Mouse (Mus musculus): Measurements from ENCODE around the gene Nap1l1.

The Nap1l1 gene

GRCm38 (mm10) chr10:111515071-111516010, 42.3 kb downstream of the Nap1l1 start:
- DNase-seq (ENCODE audit: low spot score): no peak

GRCm38 (mm10) chr10:111516172-111516588, 43.2 kb downstream of the Nap1l1 start:
- DNase-seq (ENCODE audit: low spot score): no peak

- no peak for DNase-seq (ENCODE audit: low spot score)
Measured at GRCm38 (mm10) chr10:111516804-111517436, 43.9 kb downstream of the Nap1l1 start.

- no peak for DNase-seq (ENCODE audit: low spot score)
Measured at GRCm38 (mm10) chr10:111518350-111518749, 45.3 kb downstream of the Nap1l1 start.

- no peak for DNase-seq (ENCODE audit: low spot score)
Measured at GRCm38 (mm10) chr10:111519620-111520370, 46.8 kb downstream of the Nap1l1 start.

GRCm38 (mm10) chr10:111520621-111521020, 47.6 kb downstream of the Nap1l1 start:
- no peak for DNase-seq (ENCODE audit: low spot score)

GRCm38 (mm10) chr10:111521636-111522035, 48.6 kb downstream of the Nap1l1 start:
- DNase-seq (ENCODE audit: low spot score): no peak

- DNase-seq (ENCODE audit: low spot score): no peak
Measured at GRCm38 (mm10) chr10:111522230-111522629, 49.2 kb downstream of the Nap1l1 start.

GRCm38 (mm10) chr10:111523894-111524293, 50.9 kb downstream of the Nap1l1 start:
- DNase-seq (ENCODE audit: low spot score): no peak

- DNase-seq (ENCODE audit: low spot score): no peak
Measured at GRCm38 (mm10) chr10:111527057-111527456, 54.0 kb downstream of the Nap1l1 start.

GRCm38 (mm10) chr10:111527613-111528012, 54.6 kb downstream of the Nap1l1 start:
- no peak for DNase-seq (ENCODE audit: low spot score)

GRCm38 (mm10) chr10:111528283-111528682, 55.3 kb downstream of the Nap1l1 start:
- DNase-seq (ENCODE audit: low spot score): no peak

- DNase-seq (ENCODE audit: low spot score): no peak
Measured at GRCm38 (mm10) chr10:111530398-111530797, 57.4 kb downstream of the Nap1l1 start.

- DNase-seq (ENCODE audit: low spot score): no peak
Measured at GRCm38 (mm10) chr10:111534691-111535090, 61.7 kb downstream of the Nap1l1 start.

- DNase-seq (ENCODE audit: low spot score): no peak
Measured at GRCm38 (mm10) chr10:111537410-111537809, 64.4 kb downstream of the Nap1l1 start.

- peak; percentile 13 for DNase-seq (ENCODE audit: low spot score)
Measured at GRCm38 (mm10) chr10:111539724-111540324, 66.8 kb downstream of the Nap1l1 start.

GRCm38 (mm10) chr10:111540678-111541077, 67.7 kb downstream of the Nap1l1 start:
- DNase-seq (ENCODE audit: low spot score): no peak

- DNase-seq (ENCODE audit: low spot score): no peak
Measured at GRCm38 (mm10) chr10:111543106-111543505, 70.1 kb downstream of the Nap1l1 start.

GRCm38 (mm10) chr10:111543781-111544260, 70.8 kb downstream of the Nap1l1 start:
- no peak for DNase-seq (ENCODE audit: low spot score)

- no peak for DNase-seq (ENCODE audit: low spot score)
Measured at GRCm38 (mm10) chr10:111544311-111544710, 71.3 kb downstream of the Nap1l1 start.

GRCm38 (mm10) chr10:111545648-111546047, 72.6 kb downstream of the Nap1l1 start:
- no peak for DNase-seq (ENCODE audit: low spot score)

Data from ovary, postnatal 36 days (tissue).